Mouse (Mus musculus) embryonic fibroblast, embryonic 13.5 days (primary cell): Measurements from ENCODE around the gene Lgals4. TPM values are rescaled to one million over a fixed set of nuclear protein-coding genes. Genes with fewer than 3 reads are reported as not detected.

ENCODE experiments used
- H3K27ac ChIP-seq: 2 replicates; pipeline ENCODE4 v1.5.1; 2012; ENCODE audit warnings: low read length, control low read depth, inconsistent platforms; ENCODE audit not compliant: insufficient read depth
- H3K4me1 ChIP-seq: 2 replicates; pipeline ENCODE4 v1.6.1; 2011; ENCODE audit warnings: low read length; ENCODE audit not compliant: control insufficient read depth, insufficient read depth
- H3K4me3 ChIP-seq: 2 replicates; pipeline ENCODE4 v1.5.1; 2011; ENCODE audit warnings: mild to moderate bottlenecking, control low read depth, low read length; ENCODE audit not compliant: insufficient read depth
- CTCF ChIP-seq: IDR thresholded peaks from 2 replicates; pipeline ENCODE4 v1.5.1; 2011; ENCODE audit warnings: mild to moderate bottlenecking, control low read depth, low read length, moderate library complexity, borderline replicate concordance; ENCODE audit not compliant: insufficient read depth
- POLR2A ChIP-seq: IDR thresholded peaks from 2 replicates; pipeline ENCODE4 v1.6.1; 2011; ENCODE audit warnings: low read depth, mild to moderate bottlenecking, control low read depth, low read length, moderate library complexity
- polyA plus RNA-seq: library from polyadenylated mRNA; stranded (reverse); fragments of >200 nt; gene quantifications from 2 replicates; pipeline ENCODE4 v1.2.4, GENCODE M21; 2011; ENCODE audit warnings: low read depth; ENCODE audit not compliant: missing spikeins, insufficient read length

Lgals4 gene
- polyA plus RNA-seq, 1 experiment = 6.5 TPM

- H3K4me1 ChIP-seq = peaks cover 7% of the 10 kb centered on the region
- H3K27ac ChIP-seq = no peak overlapping the region
- TF ChIP-seq POLR2A = no peak
- no peak for TF ChIP-seq CTCF
- no peak overlapping the region for H3K4me3 ChIP-seq
Observed at GRCm38 (mm10) chr7:28814306-28815034, 19.2 kb upstream of the Lgals4 start.

DNA sequence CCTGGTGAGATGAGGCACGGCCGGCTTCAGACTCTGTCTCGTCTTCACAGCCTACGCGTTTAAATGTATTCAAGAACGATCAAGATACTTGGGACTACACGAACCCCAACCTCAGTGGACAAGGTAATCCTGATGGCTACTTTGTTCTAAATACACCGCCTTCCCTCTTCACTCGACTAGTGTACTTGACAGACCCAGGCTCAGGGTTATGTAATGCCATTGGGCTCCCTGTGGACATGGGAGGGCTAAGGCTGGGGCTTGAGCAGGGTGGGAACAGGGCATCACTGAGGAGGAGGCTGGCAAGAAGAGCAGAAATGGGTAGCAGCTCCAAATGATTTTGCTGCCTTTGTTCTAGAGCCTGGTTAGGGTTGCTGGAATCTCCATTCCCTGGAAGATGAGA lies 18.4 kb upstream of the Lgals4 start:
- Histone ChIP-seq H3K4me3 (no peak overlapping the region), H3K4me1 (peaks cover 12% of the 10 kb centered on the region), H3K27ac (no peak overlapping the region)
- TF ChIP-seq POLR2A (no peak), CTCF (no peak)

- TF ChIP-seq POLR2A (no peak), CTCF (no peak)
- no peak overlapping the region for H3K27ac ChIP-seq
- no peak overlapping the region for H3K4me3 ChIP-seq
- H3K4me1 ChIP-seq = peaks cover 20% of the 10 kb centered on the region
Observed at GRCm38 (mm10) chr7:28816201-28816600, 17.5 kb upstream of the Lgals4 start.

DNA sequence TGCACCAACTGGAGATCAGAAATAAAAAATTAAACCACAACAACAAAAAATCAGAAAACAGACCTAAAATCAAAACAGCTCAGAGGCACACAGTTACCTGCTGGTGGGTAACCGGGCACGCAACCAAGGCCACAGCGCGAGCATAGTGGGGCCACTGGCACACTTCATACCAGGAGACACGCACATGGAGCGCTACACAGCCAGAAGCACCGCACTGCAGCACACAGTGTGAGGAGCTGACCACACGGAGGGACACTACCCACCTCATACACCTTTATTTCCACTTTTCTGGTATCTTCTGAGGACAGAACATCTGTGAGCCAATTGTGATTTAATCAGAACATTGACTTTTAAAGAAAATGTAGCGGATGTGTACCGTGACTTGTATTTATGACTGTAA lies 16.7 kb upstream of the Lgals4 start:
- peaks cover 20% of the 10 kb centered on the region for H3K4me1 ChIP-seq
- no peak overlapping the region for H3K4me3 ChIP-seq

GRCm38 (mm10) chr7:28817524-28817923 lies 16.1 kb upstream of the Lgals4 start:
- TF ChIP-seq POLR2A (no peak), CTCF (no peak)
- H3K4me3 ChIP-seq = no peak overlapping the region

More for the DNA sequence above, 16.7 kb upstream of the Lgals4 start:
- no peak overlapping the region for H3K27ac ChIP-seq
- TF ChIP-seq POLR2A (no peak), CTCF (no peak)

GRCm38 (mm10) chr7:28817957-28818356 lies 15.7 kb upstream of the Lgals4 start:
- Histone ChIP-seq H3K27ac (no peak overlapping the region), H3K4me1 (peaks cover 26% of the 10 kb centered on the region), H3K4me3 (no peak overlapping the region)
- TF ChIP-seq CTCF = no peak
- TF ChIP-seq POLR2A = no peak

More at GRCm38 (mm10) chr7:28817524-28817923, 16.1 kb upstream of the Lgals4 start:
- Histone ChIP-seq H3K4me1 (peaks cover 25% of the 10 kb centered on the region), H3K27ac (no peak overlapping the region)

GRCm38 (mm10) chr7:28818436-28818835 lies 15.2 kb upstream of the Lgals4 start:
- Histone ChIP-seq H3K4me3 (no peak overlapping the region), H3K4me1 (peaks cover 26% of the 10 kb centered on the region), H3K27ac (no peak overlapping the region)
- TF ChIP-seq CTCF (no peak), POLR2A (no peak)

- peaks cover 26% of the 10 kb centered on the region for H3K4me1 ChIP-seq
- H3K4me3 ChIP-seq = no peak overlapping the region
- no peak overlapping the region for H3K27ac ChIP-seq
- TF ChIP-seq POLR2A = no peak
- no peak for TF ChIP-seq CTCF
Observed at GRCm38 (mm10) chr7:28818861-28819452, 14.7 kb upstream of the Lgals4 start.

- no peak for TF ChIP-seq CTCF
- Histone ChIP-seq H3K27ac (no peak overlapping the region), H3K4me3 (no peak overlapping the region), H3K4me1 (peaks cover 26% of the 10 kb centered on the region)
Observed at GRCm38 (mm10) chr7:28819571-28819970, 14.1 kb upstream of the Lgals4 start.
